Mouse (Mus musculus) embryonic facial prominence, embryonic 10.5 days (tissue): ENCODE data around the gene Htr3b. TPM values are rescaled to one million over a fixed set of nuclear protein-coding genes. Genes with fewer than 3 reads are reported as not detected.
"Not testable (repeated sequence)": the region's sequence is repeated elsewhere in the genome, so short reads cannot be mapped to it uniquely, and the experiment has no call there.

Source experiments
- DNase-seq: peaks from one replicate; pipeline ENCODE4 v3.0.0-alpha.2; 2017; ENCODE audit warnings: low spot score
- H3K27ac ChIP-seq: fragments of 300-500 bp; sonication (generic); replicated peaks from 2 replicates; pipeline ENCODE4 v1.5.1; 2016; ENCODE audit warnings: mild to moderate bottlenecking
- H3K27me3 ChIP-seq: fragments of 300-500 bp; sonication (generic); replicated peaks from 2 replicates; pipeline ENCODE4 v1.6.1; 2016; ENCODE audit warnings: low read depth, mild to moderate bottlenecking; ENCODE audit not compliant: poor library complexity, severe bottlenecking
- H3K36me3 ChIP-seq: fragments of 300-500 bp; sonication (generic); replicated peaks from 2 replicates; pipeline ENCODE4 v1.6.1; 2016; ENCODE audit warnings: mild to moderate bottlenecking, moderate library complexity
- H3K4me1 ChIP-seq: fragments of 300-500 bp; sonication (generic); 2 replicates; pipeline ENCODE4 v1.6.1; 2016
- H3K4me3 ChIP-seq: fragments of 300-500 bp; sonication (generic); 2 replicates; pipeline ENCODE4 v1.5.1; 2016; ENCODE audit warnings: mild to moderate bottlenecking, moderate library complexity
- H3K9me3 ChIP-seq: fragments of 300-500 bp; sonication (generic); 2 replicates; pipeline ENCODE4 v1.6.1; 2016; ENCODE audit warnings: mild to moderate bottlenecking
- WGBS: fragments of 180-500 bp; shearing (Covaris S2); methylation state at CpG from one replicate; pipeline ENCODE4 v1.1.7; 2016; 5-methylcytosine and 5-hydroxymethylcytosine counted together
- polyA plus RNA-seq: library from polyadenylated mRNA; unstranded; fragments of >200 nt; fragmentation: Nextera tagmentation; extraction: Ambion mirVana; gene quantifications from 2 replicates; pipeline ENCODE4 v1.2.1, GENCODE M21; 2016

Gene Htr3b
- 1.1 and 2.1 TPM in 2 replicates for polyA plus RNA-seq

- Histone ChIP-seq H3K36me3 (no peaks in the 10 kb centered on the region), H3K27me3 (peaks cover 11% of the 10 kb centered on the region; the same call in 1 of the 2 replicates), H3K27ac (peak within 1 kb of the TSS; percentile 44), H3K4me3 (0 out of 2 replicates have a peak within 1 kb of the TSS, but pooled peaks have one; percentile 8), H3K9me3 (no peaks in the 10 kb centered on the region), H3K4me1 (peaks cover 21% of the 10 kb centered on the region)
- peak; percentile 25 for DNase-seq
- WGBS, result 61% methylated on average over 7 of the region's 7 CpGs
These were observed at the start of gene Htr3b for GRCm38 (mm10) chr9:48964587-48965040. Gene Htr3b, minus strand, starts transcription at chr9:48964990.

GRCm38 (mm10) chr9:48999256-48999655, 34.5 kb upstream of the Htr3b start:
- H3K4me1 ChIP-seq, result 0 out of 2 replicates have a peak, but pooled peaks cover 2% of the 10 kb centered on the region
- no peak overlapping the region for H3K27ac ChIP-seq
- no peak for DNase-seq
- no peaks in the 10 kb centered on the region for H3K9me3 ChIP-seq
- WGBS, result 88% methylated on average over 6 of the region's 6 CpGs
- H3K36me3 ChIP-seq, result peaks cover 74% of the 10 kb centered on the region
- no peak overlapping the region for H3K4me3 ChIP-seq
- H3K27me3 ChIP-seq, result no peaks in the 10 kb centered on the region

- Histone ChIP-seq H3K4me3 (no peak overlapping the region), H3K27ac (no peak overlapping the region), H3K27me3 (no peaks in the 10 kb centered on the region), H3K36me3 (peaks cover 74% of the 10 kb centered on the region), H3K9me3 (no peaks in the 10 kb centered on the region), H3K4me1 (0 out of 2 replicates have a peak, but pooled peaks cover 6% of the 10 kb centered on the region)
- no peak for DNase-seq
- 98% methylated on average over 1 of the region's 1 CpGs for WGBS
These were observed 30.9 kb upstream of the Htr3b start for GRCm38 (mm10) chr9:48995735-48996134.

DNA sequence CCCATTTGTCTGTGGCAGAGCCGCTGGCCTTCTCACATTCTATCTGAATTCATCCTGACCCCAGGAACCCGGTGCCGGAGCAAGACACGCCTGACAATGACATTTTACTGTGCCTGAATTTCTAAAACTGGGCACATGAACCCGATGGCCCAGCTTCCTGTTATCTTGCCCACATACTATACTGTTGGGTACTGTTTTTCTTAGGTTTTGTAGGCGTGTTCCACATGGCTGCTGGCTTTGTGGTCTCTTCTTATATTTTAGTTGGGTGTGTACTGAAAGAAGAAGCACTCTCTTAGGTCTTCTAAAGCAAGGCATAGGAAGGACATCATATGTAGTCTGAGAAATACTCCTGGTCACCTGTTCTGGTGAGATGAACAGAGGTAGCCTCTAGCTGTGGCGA, 30.0 kb upstream of the Htr3b start:
- H3K36me3 ChIP-seq, result peaks cover 74% of the 10 kb centered on the region
- H3K27ac ChIP-seq, result no peak overlapping the region
- H3K4me1 ChIP-seq, result 0 out of 2 replicates have a peak, but pooled peaks cover 6% of the 10 kb centered on the region
- H3K9me3 ChIP-seq, result no peaks in the 10 kb centered on the region
- no peaks in the 10 kb centered on the region for H3K27me3 ChIP-seq
- H3K4me3 ChIP-seq, result no peak overlapping the region
- WGBS, result 95% methylated on average over 7 of the region's 7 CpGs
- DNase-seq, result no peak

DNA sequence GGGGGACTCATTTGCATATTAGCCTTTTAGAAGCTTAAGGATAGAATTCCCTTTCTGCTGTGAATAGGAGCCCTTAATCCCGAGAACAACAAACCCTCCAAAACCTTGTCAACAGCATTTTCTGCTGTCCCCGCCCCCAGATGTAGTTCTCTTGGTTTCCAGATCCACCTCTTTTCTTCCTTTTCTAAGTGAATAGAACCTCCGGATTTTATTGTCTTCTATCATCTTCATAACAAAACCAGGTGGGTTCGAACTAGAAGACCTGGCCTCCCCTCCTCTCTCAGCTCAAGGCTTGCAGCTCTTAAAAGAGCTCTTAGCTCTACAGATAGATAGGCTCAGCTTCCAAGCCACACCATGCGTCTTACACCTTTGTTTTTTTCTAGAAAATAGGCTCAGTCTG, 26.9 kb upstream of the Htr3b start:
- no peaks in the 10 kb centered on the region for H3K27me3 ChIP-seq
- H3K36me3 ChIP-seq, result peaks cover 69% of the 10 kb centered on the region
- no peaks in the 10 kb centered on the region for H3K9me3 ChIP-seq
- peaks cover 27% of the 10 kb centered on the region for H3K4me1 ChIP-seq
- H3K4me3 ChIP-seq, result no peak overlapping the region
- no peak overlapping the region for H3K27ac ChIP-seq
- no peak for DNase-seq
- WGBS, result 58% methylated on average over 5 of the region's 5 CpGs

- WGBS, result 26% methylated on average over 12 of the region's 12 CpGs
- no peaks in the 10 kb centered on the region for H3K9me3 ChIP-seq
- peaks cover 41% of the 10 kb centered on the region for H3K4me1 ChIP-seq
- peak overlapping the region; percentile 82 for H3K4me3 ChIP-seq
- H3K27me3 ChIP-seq, result no peaks in the 10 kb centered on the region
- DNase-seq, result peak; percentile 52
- H3K27ac ChIP-seq, result no peak overlapping the region
- peaks cover 36% of the 10 kb centered on the region for H3K36me3 ChIP-seq
These were observed 22.7 kb upstream of the Htr3b start for GRCm38 (mm10) chr9:48987201-48988101.

- H3K27me3 ChIP-seq, result no peaks in the 10 kb centered on the region
- 17% methylated on average over 7 of the region's 7 CpGs for WGBS
- DNase-seq, result peak; percentile 13
- H3K9me3 ChIP-seq, result no peaks in the 10 kb centered on the region
- H3K36me3 ChIP-seq, result peaks cover 28% of the 10 kb centered on the region
- H3K4me3 ChIP-seq, result peak overlapping the region; percentile 82
- H3K4me1 ChIP-seq, result peaks cover 41% of the 10 kb centered on the region
- no peak overlapping the region for H3K27ac ChIP-seq
These were observed 21.9 kb upstream of the Htr3b start for GRCm38 (mm10) chr9:48986616-48987141.

GRCm38 (mm10) chr9:48985708-48986088, 20.9 kb upstream of the Htr3b start:
- H3K4me3 ChIP-seq, result peak overlapping the region; percentile 82
- H3K9me3 ChIP-seq, result no peaks in the 10 kb centered on the region
- no peak for DNase-seq
- no peaks in the 10 kb centered on the region for H3K27me3 ChIP-seq
- under 1% methylated on average over 20 of the region's 20 CpGs for WGBS
- H3K36me3 ChIP-seq, result peaks cover 18% of the 10 kb centered on the region
- H3K4me1 ChIP-seq, result peaks cover 36% of the 10 kb centered on the region
- H3K27ac ChIP-seq, result peak overlapping the region; percentile 88

DNA sequence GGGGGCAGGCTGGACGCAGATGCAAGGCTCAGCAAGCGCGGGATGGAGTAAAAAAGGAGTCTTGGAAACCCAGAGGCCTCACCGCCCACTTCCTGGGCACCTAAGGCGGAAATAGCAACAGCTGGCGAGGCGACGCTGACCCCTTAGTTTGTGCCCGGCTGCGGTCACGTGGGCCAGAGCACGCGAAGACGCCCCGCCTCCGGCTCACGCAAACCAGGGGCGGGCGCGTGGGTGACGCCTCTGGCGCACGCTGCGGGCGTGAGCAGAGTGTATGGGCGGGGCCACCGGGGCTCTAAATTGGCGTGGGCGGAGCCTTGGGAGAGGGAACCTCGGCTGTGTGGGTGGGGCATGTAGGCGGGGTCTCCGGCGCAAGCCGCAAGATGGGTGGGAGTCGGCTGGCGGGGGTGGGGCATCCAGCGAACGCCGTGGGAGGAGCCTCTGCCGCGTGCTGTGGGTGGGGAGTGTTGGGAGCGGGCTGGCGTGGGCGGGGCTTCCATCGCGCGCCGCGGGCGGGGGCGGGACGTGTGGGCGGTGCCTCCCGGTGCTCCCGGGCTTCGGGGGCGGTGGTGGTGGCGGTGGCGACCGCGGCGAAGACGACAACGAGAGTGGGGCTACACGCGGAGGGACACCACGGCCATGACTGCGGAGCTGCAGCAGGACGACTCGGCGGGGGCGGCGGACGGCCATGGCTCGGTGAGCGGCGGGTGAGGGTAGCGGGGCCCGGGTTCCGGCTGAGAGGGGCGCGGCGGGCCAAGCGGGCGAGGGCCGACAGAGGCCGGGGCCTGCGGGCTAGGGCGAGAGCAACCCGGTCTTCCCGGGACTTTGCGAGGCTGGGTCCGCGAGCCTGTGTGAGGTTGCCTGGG, 20.3 kb upstream of the Htr3b start, which contains the start of gene Usp28:
Usp28 (plus strand) TSS at position 531 of the 863 bp plus-strand sequence.
- under 1% methylated on average over 94 of the region's 94 CpGs for WGBS
- H3K9me3 ChIP-seq, result no peaks in the 10 kb centered on the region
- H3K27me3 ChIP-seq, result no peaks in the 10 kb centered on the region
- peak within 1 kb of the TSS; percentile 82 for H3K4me3 ChIP-seq
- DNase-seq, result peak; percentile 100
- H3K4me1 ChIP-seq, result peaks cover 36% of the 10 kb centered on the region
- peaks cover 12% of the 10 kb centered on the region for H3K36me3 ChIP-seq
- H3K27ac ChIP-seq, result peak within 1 kb of the TSS; percentile 89

- Histone ChIP-seq H3K36me3 (0 out of 2 replicates have a peak, but pooled peaks cover 6% of the 10 kb centered on the region), H3K4me3 (peak overlapping the region; percentile 82), H3K9me3 (no peaks in the 10 kb centered on the region), H3K27ac (peak overlapping the region; percentile 89), H3K27me3 (no peaks in the 10 kb centered on the region), H3K4me1 (peaks cover 36% of the 10 kb centered on the region)
- DNase-seq, result no peak
- 39% methylated on average over 8 of the region's 8 CpGs for WGBS
These were observed 19.6 kb upstream of the Htr3b start for GRCm38 (mm10) chr9:48984320-48984844.

- H3K27me3 ChIP-seq, H3K9me3 ChIP-seq, DNase-seq, H3K36me3 ChIP-seq, H3K27ac ChIP-seq: not testable (repeated sequence)
- 96% methylated on average over 6 of the region's 6 CpGs for WGBS
- H3K4me3 ChIP-seq, result peak overlapping the region; percentile 82; the same call in 1 of the 2 replicates
- H3K4me1 ChIP-seq, result peaks cover 35% of the 10 kb centered on the region
These were observed 19.0 kb upstream of the Htr3b start for GRCm38 (mm10) chr9:48983801-48984200.

DNA sequence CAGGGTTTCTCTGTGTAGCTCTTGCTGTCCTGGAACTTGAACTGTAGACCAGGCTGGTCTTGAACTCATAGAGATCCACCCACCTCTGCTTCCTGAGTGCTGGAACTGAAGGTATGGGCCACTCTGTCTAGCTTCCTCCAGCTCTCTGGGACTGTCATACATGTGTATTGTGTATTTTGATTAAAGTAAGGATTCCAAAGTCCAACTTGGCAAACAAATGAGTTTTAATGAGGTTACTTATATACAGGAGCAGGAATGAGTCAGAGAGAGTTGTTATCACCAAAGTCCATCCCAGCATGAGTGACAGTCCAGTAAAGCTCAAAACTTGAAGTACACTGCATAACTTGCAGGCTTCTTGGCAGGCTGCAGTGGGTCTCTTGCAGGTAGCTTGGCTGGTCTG, 17.0 kb upstream of the Htr3b start:
- Histone ChIP-seq H3K36me3 (no peaks in the 10 kb centered on the region), H3K27me3 (no peaks in the 10 kb centered on the region), H3K4me3 (no peak overlapping the region), H3K27ac (no peak overlapping the region), H3K4me1 (peaks cover 19% of the 10 kb centered on the region), H3K9me3 (no peaks in the 10 kb centered on the region)
- no peak for DNase-seq
